Mouse (Mus musculus) embryonic facial prominence, embryonic 12.5 days (tissue): Measurements from ENCODE around the gene Zbtb12. TPM values are rescaled to one million over a fixed set of nuclear protein-coding genes. Genes with fewer than 3 reads are reported as not detected.

ENCODE experiments used
- ATAC-seq: fragments of 200-750 bp; cut with Nextera tagmentation; 2 replicates; pipeline ENCODE4 v1.8.0; 2017; ENCODE audit not compliant: insufficient number of reproducible peaks, insufficient read depth, low FRiP score, low TSS enrichment
- H3K27ac ChIP-seq: fragments of 300-500 bp; sonication (generic); 2 replicates; pipeline ENCODE4 v1.5.1; 2016; ENCODE audit warnings: mild to moderate bottlenecking
- H3K27me3 ChIP-seq: fragments of 300-500 bp; sonication (generic); 2 replicates; pipeline ENCODE4 v1.6.1; 2016; ENCODE audit warnings: mild to moderate bottlenecking, moderate library complexity
- H3K36me3 ChIP-seq: fragments of 300-500 bp; sonication (generic); 2 replicates; pipeline ENCODE4 v1.6.1; 2016; ENCODE audit warnings: mild to moderate bottlenecking
- H3K4me1 ChIP-seq: fragments of 300-500 bp; sonication (generic); 2 replicates; pipeline ENCODE4 v1.6.1; 2016
- H3K4me2 ChIP-seq: fragments of 300-500 bp; sonication (generic); replicated peaks from 2 replicates; pipeline ENCODE4 v1.6.1; 2016; ENCODE audit warnings: mild to moderate bottlenecking, moderate library complexity
- H3K4me3 ChIP-seq: fragments of 300-500 bp; sonication (generic); 2 replicates; pipeline ENCODE4 v1.5.1; 2016; ENCODE audit warnings: mild to moderate bottlenecking
- H3K9ac ChIP-seq: fragments of 300-500 bp; sonication (generic); 2 replicates; pipeline ENCODE4 v1.6.1; 2016; ENCODE audit warnings: mild to moderate bottlenecking, moderate library complexity
- H3K9me3 ChIP-seq: fragments of 300-500 bp; sonication (generic); 2 replicates; pipeline ENCODE4 v1.6.1; 2016; ENCODE audit warnings: mild to moderate bottlenecking, moderate library complexity
- WGBS: fragments of 180-500 bp; shearing (Covaris S2); methylation state at CpG from one replicate; pipeline ENCODE4 v1.1.7; 2016; 5-methylcytosine and 5-hydroxymethylcytosine counted together
- polyA plus RNA-seq: library from polyadenylated mRNA; unstranded; fragments of >200 nt; fragmentation: Nextera tagmentation; extraction: Ambion mirVana; gene quantifications from 2 replicates; pipeline ENCODE4 v1.2.1, GENCODE M21; 2016

Gene Zbtb12
- polyA plus RNA-seq, 1 experiment from 2014 or later, result 8.9 TPM

GRCm38 (mm10) chr17:34911945-34912351 is 32.7 kb downstream of the Zbtb12 start:
- Histone ChIP-seq H3K9ac (no peak overlapping the region), H3K36me3 (peaks cover 72% of the 10 kb centered on the region), H3K27me3 (no peaks in the 10 kb centered on the region), H3K9me3 (no peaks in the 10 kb centered on the region), H3K4me2 (no peak overlapping the region), H3K4me3 (no peak overlapping the region), H3K27ac (no peak overlapping the region), H3K4me1 (0 out of 2 replicates have a peak, but pooled peaks cover 3% of the 10 kb centered on the region)
- WGBS, result 48% methylated on average over 5 of the region's 5 CpGs
- no peak for ATAC-seq

GRCm38 (mm10) chr17:34913930-34914665 is 34.8 kb downstream of the Zbtb12 start, which contains the start of gene Slc44a4:
TSS of gene Slc44a4 (plus strand) at chr17:34914466.
- no peaks in the 10 kb centered on the region for H3K27me3 ChIP-seq
- H3K9ac ChIP-seq, result no peak within 1 kb of the TSS
- H3K4me1 ChIP-seq, result 0 out of 2 replicates have a peak, but pooled peaks cover 3% of the 10 kb centered on the region
- H3K4me2 ChIP-seq, result no peak within 1 kb of the TSS
- H3K4me3 ChIP-seq, result no peak within 1 kb of the TSS
- peaks cover 50% of the 10 kb centered on the region for H3K36me3 ChIP-seq
- 0 out of 2 replicates have a peak within 1 kb of the TSS, but pooled peaks have one; percentile 41 for H3K27ac ChIP-seq
- H3K9me3 ChIP-seq, result no peaks in the 10 kb centered on the region
- no peak for ATAC-seq
- WGBS, result 31% methylated on average over 18 of the region's 18 CpGs

- no peak overlapping the region for H3K4me2 ChIP-seq
- no peaks in the 10 kb centered on the region for H3K27me3 ChIP-seq
- H3K4me3 ChIP-seq, result no peak overlapping the region
- H3K4me1 ChIP-seq, result 0 out of 2 replicates have a peak, but pooled peaks cover 3% of the 10 kb centered on the region
- 0 out of 2 replicates have a peak overlapping the region, but pooled peaks have one; percentile 41 for H3K27ac ChIP-seq
- no peak for ATAC-seq
- H3K36me3 ChIP-seq, result peaks cover 37% of the 10 kb centered on the region
- no peaks in the 10 kb centered on the region for H3K9me3 ChIP-seq
- 20% methylated on average over 11 of the region's 11 CpGs for WGBS
- H3K9ac ChIP-seq, result no peak overlapping the region
Observed at GRCm38 (mm10) chr17:34915410-34915831, 36.1 kb downstream of the Zbtb12 start.

- ATAC-seq, result no peak
- Histone ChIP-seq H3K4me3 (no peak overlapping the region), H3K4me1 (0 out of 2 replicates have a peak, but pooled peaks cover 3% of the 10 kb centered on the region), H3K9me3 (no peaks in the 10 kb centered on the region), H3K27me3 (no peaks in the 10 kb centered on the region), H3K9ac (no peak overlapping the region), H3K36me3 (peaks cover 28% of the 10 kb centered on the region), H3K4me2 (no peak overlapping the region), H3K27ac (no peak overlapping the region)
- 79% methylated on average over 5 of the region's 5 CpGs for WGBS
Observed at GRCm38 (mm10) chr17:34916316-34916715, 37.0 kb downstream of the Zbtb12 start.

- H3K27me3 ChIP-seq, result no peaks in the 10 kb centered on the region
- H3K9me3 ChIP-seq, result no peaks in the 10 kb centered on the region
- H3K4me3 ChIP-seq, result no peak overlapping the region
- 0 out of 2 replicates have a peak, but pooled peaks cover 3% of the 10 kb centered on the region for H3K4me1 ChIP-seq
- H3K4me2 ChIP-seq, result no peak overlapping the region
- no peak overlapping the region for H3K27ac ChIP-seq
- 82% methylated on average over 9 of the region's 9 CpGs for WGBS
- no peak for ATAC-seq
- H3K9ac ChIP-seq, result no peak overlapping the region
- peaks cover 19% of the 10 kb centered on the region for H3K36me3 ChIP-seq
Observed at GRCm38 (mm10) chr17:34917188-34917587, 37.9 kb downstream of the Zbtb12 start.

GRCm38 (mm10) chr17:34922939-34923338 is 43.7 kb downstream of the Zbtb12 start:
- Histone ChIP-seq H3K4me1 (no peaks in the 10 kb centered on the region), H3K27ac (no peak overlapping the region), H3K9ac (no peak overlapping the region), H3K27me3 (no peaks in the 10 kb centered on the region), H3K4me3 (no peak overlapping the region), H3K9me3 (no peaks in the 10 kb centered on the region), H3K36me3 (no peaks in the 10 kb centered on the region), H3K4me2 (no peak overlapping the region)
- ATAC-seq, result no peak
- WGBS, result 47% methylated on average over 6 of the region's 6 CpGs

- H3K9ac ChIP-seq, result no peak overlapping the region
- no peaks in the 10 kb centered on the region for H3K27me3 ChIP-seq
- H3K4me2 ChIP-seq, result no peak overlapping the region
- H3K36me3 ChIP-seq, result no peaks in the 10 kb centered on the region
- H3K27ac ChIP-seq, result no peak overlapping the region
- no peaks in the 10 kb centered on the region for H3K9me3 ChIP-seq
- no peaks in the 10 kb centered on the region for H3K4me1 ChIP-seq
- WGBS, result 73% methylated on average over 5 of the region's 5 CpGs
- ATAC-seq, result no peak
- no peak overlapping the region for H3K4me3 ChIP-seq
Observed at GRCm38 (mm10) chr17:34924258-34924657, 45.0 kb downstream of the Zbtb12 start.

- H3K4me3 ChIP-seq, result no peak overlapping the region
- no peak for ATAC-seq
- 89% methylated on average over 18 of the region's 18 CpGs for WGBS
- no peak overlapping the region for H3K4me2 ChIP-seq
- no peak overlapping the region for H3K27ac ChIP-seq
- no peaks in the 10 kb centered on the region for H3K9me3 ChIP-seq
- H3K36me3 ChIP-seq, result no peaks in the 10 kb centered on the region
- H3K4me1 ChIP-seq, result peaks cover 8% of the 10 kb centered on the region
- no peak overlapping the region for H3K9ac ChIP-seq
- no peaks in the 10 kb centered on the region for H3K27me3 ChIP-seq
Observed at GRCm38 (mm10) chr17:34927306-34928019, 48.2 kb downstream of the Zbtb12 start.

- Histone ChIP-seq H3K27ac (no peak overlapping the region), H3K4me1 (peaks cover 8% of the 10 kb centered on the region), H3K27me3 (0 out of 2 replicates have a peak, but pooled peaks cover 2% of the 10 kb centered on the region), H3K4me2 (no peak overlapping the region), H3K4me3 (no peak overlapping the region), H3K9me3 (no peaks in the 10 kb centered on the region), H3K36me3 (no peaks in the 10 kb centered on the region), H3K9ac (no peak overlapping the region)
- ATAC-seq, result no peak
- 60% methylated on average over 4 of the region's 4 CpGs for WGBS
Observed at GRCm38 (mm10) chr17:34928841-34929240, 49.6 kb downstream of the Zbtb12 start.

- ATAC-seq, result peak; percentile 93
- no peaks in the 10 kb centered on the region for H3K36me3 ChIP-seq
- H3K4me2 ChIP-seq, result peak within 1 kb of the TSS; percentile 97
- H3K27me3 ChIP-seq, result 0 out of 2 replicates have a peak, but pooled peaks cover 4% of the 10 kb centered on the region
- H3K27ac ChIP-seq, result no peak within 1 kb of the TSS
- peak within 1 kb of the TSS; percentile 83 for H3K9ac ChIP-seq
- peaks cover 12% of the 10 kb centered on the region for H3K4me1 ChIP-seq
- H3K9me3 ChIP-seq, result no peaks in the 10 kb centered on the region
- WGBS, result under 1% methylated on average over 38 of the region's 38 CpGs
- H3K4me3 ChIP-seq, result peak within 1 kb of the TSS; percentile 75
Observed at GRCm38 (mm10) chr17:34931061-34931734, 51.9 kb downstream of the Zbtb12 start, which contains the start of gene Neu1. TSS of gene Neu1 (plus strand) at chr17:34931253.

- Histone ChIP-seq H3K36me3 (no peaks in the 10 kb centered on the region), H3K4me3 (peak overlapping the region; percentile 75), H3K9ac (peak overlapping the region; percentile 83), H3K27ac (no peak overlapping the region), H3K4me1 (peaks cover 12% of the 10 kb centered on the region), H3K27me3 (0 out of 2 replicates have a peak, but pooled peaks cover 4% of the 10 kb centered on the region), H3K4me2 (peak overlapping the region; percentile 97), H3K9me3 (no peaks in the 10 kb centered on the region)
- ATAC-seq, result peak; percentile 8; the same call in 1 of the 2 replicates
- 12% methylated on average over 14 of the region's 14 CpGs for WGBS
Observed at GRCm38 (mm10) chr17:34931735-34932098, 52.4 kb downstream of the Zbtb12 start.
